Mouse (Mus musculus) urinary bladder, postnatal 10 days (tissue): ENCODE measurements around the gene Dennd2c.
"Not testable (repeated sequence)": the region's sequence is repeated elsewhere in the genome, so short reads cannot be mapped to it uniquely, and the experiment has no call there.

ENCODE experiments used
- DNase-seq: peaks from one replicate; pipeline ENCODE4 v3.0.0; 2022; ENCODE audit warnings: low spot score

Gene Dennd2c

GRCm38 (mm10) chr3:103169771-103170170 lies 67.4 kb downstream of the Dennd2c start:
- peak; percentile 40 for DNase-seq

GRCm38 (mm10) chr3:103171505-103172267 lies 69.3 kb downstream of the Dennd2c start, which contains the start of gene Bcas2:
TSS of gene Bcas2 (plus strand) at chr3:103171655.
- peak; percentile 95 for DNase-seq

GRCm38 (mm10) chr3:103172615-103173014 lies 70.2 kb downstream of the Dennd2c start:
- DNase-seq, result no peak

GRCm38 (mm10) chr3:103176740-103177139 lies 74.3 kb downstream of the Dennd2c start:
- no peak for DNase-seq

- DNase-seq, result no peak
Measured at GRCm38 (mm10) chr3:103179527-103179926, 77.1 kb downstream of the Dennd2c start.

- no peak for DNase-seq
Measured at GRCm38 (mm10) chr3:103181171-103181570, 78.8 kb downstream of the Dennd2c start.

GRCm38 (mm10) chr3:103182821-103183220 lies 80.4 kb downstream of the Dennd2c start:
- DNase-seq, result no peak

- DNase-seq, result not testable (repeated sequence)
Measured at GRCm38 (mm10) chr3:103184467-103184866, 82.1 kb downstream of the Dennd2c start.

GRCm38 (mm10) chr3:103188451-103188850 lies 86.0 kb downstream of the Dennd2c start:
- DNase-seq, result no peak

- no peak for DNase-seq
Measured at GRCm38 (mm10) chr3:103188856-103189255, 86.5 kb downstream of the Dennd2c start.

- no peak for DNase-seq
Measured at GRCm38 (mm10) chr3:103192161-103192560, 89.8 kb downstream of the Dennd2c start.

- no peak for DNase-seq
Measured at GRCm38 (mm10) chr3:103193186-103193585, 90.8 kb downstream of the Dennd2c start.

- no peak for DNase-seq
Measured at GRCm38 (mm10) chr3:103196320-103196823, 94.0 kb downstream of the Dennd2c start.

GRCm38 (mm10) chr3:103199386-103199785 lies 97.0 kb downstream of the Dennd2c start:
- DNase-seq, result no peak

GRCm38 (mm10) chr3:103201105-103201504 lies 98.7 kb downstream of the Dennd2c start:
- DNase-seq, result not testable (repeated sequence)

- DNase-seq, result no peak
Measured at GRCm38 (mm10) chr3:103203554-103203953, 101.2 kb downstream of the Dennd2c start.

- DNase-seq, result no peak
Measured at GRCm38 (mm10) chr3:103204445-103204844, 102.0 kb downstream of the Dennd2c start.

GRCm38 (mm10) chr3:103206393-103206792 lies 104.0 kb downstream of the Dennd2c start:
- DNase-seq, result no peak

- DNase-seq, result no peak
Measured at GRCm38 (mm10) chr3:103207749-103208148, 105.3 kb downstream of the Dennd2c start.

- DNase-seq, result no peak
Measured at GRCm38 (mm10) chr3:103208237-103208636, 105.8 kb downstream of the Dennd2c start.

- no peak for DNase-seq
Measured at GRCm38 (mm10) chr3:103211101-103211500, 108.7 kb downstream of the Dennd2c start.

- no peak for DNase-seq
Measured at GRCm38 (mm10) chr3:103212142-103212541, 109.7 kb downstream of the Dennd2c start.

GRCm38 (mm10) chr3:103213537-103213936 lies 111.1 kb downstream of the Dennd2c start:
- no peak for DNase-seq
